ENCODE assay signal across 12 mouse cellular contexts in the genomic region with DNA sequence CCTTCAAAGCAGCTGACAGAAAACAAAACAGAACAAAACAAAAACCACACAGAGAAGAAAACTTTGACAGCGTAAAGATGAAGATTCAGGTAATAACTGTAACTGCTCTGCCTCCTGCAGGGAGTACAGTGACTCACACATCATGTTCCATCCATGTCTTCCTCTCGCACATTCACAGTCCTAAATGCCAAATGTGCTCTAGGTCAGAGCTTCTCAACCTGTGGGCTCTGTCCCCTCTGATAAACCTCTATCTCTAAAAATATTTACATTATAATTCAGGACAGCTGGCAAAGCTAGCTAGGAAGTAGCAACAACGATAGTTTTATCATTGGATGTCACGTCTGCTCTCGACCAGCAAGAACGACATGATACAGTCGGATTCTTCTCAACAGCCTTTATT.
"Had no signal": no experiment of that assay in that cellular context is flagged by ENCODE, and none has a peak within 500 bp of the region (broad histone marks: within the 10 kb centered on the region; RNA-seq: fewer than 3 reads in every experiment).

No protein-coding gene starts in this region.

- H3K9me3 ChIP-seq: limb, embryonic 10.5 days; midbrain, embryonic 10.5 days; midbrain, embryonic 15.5 days; neural tube, embryonic 12.5 days had no signal

- H3K27me3 ChIP-seq: midbrain, embryonic 15.5 days; neural tube, embryonic 12.5 days had no signal

- H3K4me3 ChIP-seq: limb, embryonic 10.5 days; midbrain, embryonic 10.5 days; midbrain, embryonic 15.5 days; neural tube, embryonic 12.5 days had no signal

- ATAC-seq: hindbrain, embryonic 16.5 days; inflammation-experienced regulatory T-cells, adult 6 months; intestine, postnatal 0 days; midbrain, embryonic 15.5 days had no signal

- H3K27ac ChIP-seq: limb, embryonic 10.5 days; midbrain, embryonic 10.5 days; midbrain, embryonic 15.5 days; neural tube, embryonic 12.5 days had no signal

- H3K36me3 ChIP-seq: limb, embryonic 10.5 days; midbrain, embryonic 10.5 days; midbrain, embryonic 15.5 days; neural tube, embryonic 12.5 days had no signal

- H3K4me2 ChIP-seq: midbrain, embryonic 15.5 days; neural tube, embryonic 12.5 days had no signal

- H3K9ac ChIP-seq: midbrain, embryonic 15.5 days; neural tube, embryonic 12.5 days had no signal

- DNase-seq: kidney, adult 8-10 months; kidney, postnatal 36 days; lung, adult 2 months; lung, postnatal 10 days; thymus, postnatal 25 days had no signal
